Mouse (Mus musculus) cortical plate, adult 2 months (tissue): ENCODE results near the gene Slc16a2. TPM values are rescaled to one million over a fixed set of nuclear protein-coding genes. Genes with fewer than 3 reads are reported as not detected.
"Not testable (repeated sequence)": the region's sequence is repeated elsewhere in the genome, so short reads cannot be mapped to it uniquely, and the experiment has no call there.

Source experiments
- H3K27ac ChIP-seq: fragments of 200-500 bp; 2 replicates; pipeline ENCODE4 v1.5.1; 2012; ENCODE audit warnings: low read length, control low read depth, inconsistent platforms; ENCODE audit not compliant: insufficient read depth
- H3K4me1 ChIP-seq: fragments of 200-500 bp; 2 replicates; pipeline ENCODE4 v1.6.1; 2011; ENCODE audit warnings: low read length; ENCODE audit not compliant: control insufficient read depth, insufficient read depth
- H3K4me3 ChIP-seq: fragments of 200-500 bp; 2 replicates; pipeline ENCODE4 v1.5.1; 2011; ENCODE audit warnings: mild to moderate bottlenecking, low read length, control low read depth; ENCODE audit not compliant: insufficient read depth
- CTCF ChIP-seq: fragments of 200-500 bp; IDR thresholded peaks from 2 replicates; pipeline ENCODE4 v1.5.1; 2011; ENCODE audit warnings: mild to moderate bottlenecking, control low read depth, low read length; ENCODE audit not compliant: insufficient read depth; ENCODE audit errors: extremely low read depth
- POLR2A ChIP-seq: fragments of 200-500 bp; IDR thresholded peaks from 2 replicates; pipeline ENCODE4 v1.6.1; 2011; ENCODE audit warnings: mild to moderate bottlenecking, low read length, control low read depth; ENCODE audit not compliant: insufficient read depth; ENCODE audit errors: extremely low read depth
- polyA plus RNA-seq: library from polyadenylated mRNA; depleted of rRNA; stranded (reverse); fragments of >200 nt; gene quantifications from 2 replicates; pipeline ENCODE4 v1.2.3, GENCODE M21; 2012; rRNA removed

Slc16a2 gene
- polyA plus RNA-seq, 1 experiment: 27.5 TPM

DNA sequence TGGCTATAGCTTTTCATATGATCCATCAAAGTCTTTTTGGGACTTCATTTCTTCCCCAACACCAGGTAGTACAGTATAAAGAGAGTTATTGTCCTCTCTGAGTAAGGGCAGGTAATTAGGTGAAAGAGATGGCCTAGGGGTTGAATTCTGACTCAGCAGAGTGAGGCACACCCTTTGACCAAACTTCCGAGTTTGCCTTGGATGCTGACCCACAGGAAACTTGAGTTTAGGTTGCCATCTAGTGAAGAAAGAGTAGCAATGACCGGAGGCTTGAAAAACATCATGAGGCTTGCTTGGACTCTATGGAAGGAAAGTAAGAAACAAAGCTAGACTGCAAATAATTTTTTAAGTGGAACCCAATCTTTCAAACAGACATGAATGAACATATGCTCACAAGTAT is 147.1 kb downstream of the Slc16a2 start:
- TF ChIP-seq CTCF (peak; percentile 37; the same call in 1 of the 2 replicates), POLR2A (no peak)
- no peak overlapping the region for H3K4me3 ChIP-seq
- H3K27ac ChIP-seq: no peak overlapping the region
- H3K4me1 ChIP-seq: no peaks in the 10 kb centered on the region

GRCm38 (mm10) chrX:103673761-103674160 is 148.0 kb downstream of the Slc16a2 start:
- TF ChIP-seq CTCF: no peak
- TF ChIP-seq POLR2A: no peak
- Histone ChIP-seq H3K4me1 (no peaks in the 10 kb centered on the region), H3K4me3 (no peak overlapping the region), H3K27ac (no peak overlapping the region)

DNA sequence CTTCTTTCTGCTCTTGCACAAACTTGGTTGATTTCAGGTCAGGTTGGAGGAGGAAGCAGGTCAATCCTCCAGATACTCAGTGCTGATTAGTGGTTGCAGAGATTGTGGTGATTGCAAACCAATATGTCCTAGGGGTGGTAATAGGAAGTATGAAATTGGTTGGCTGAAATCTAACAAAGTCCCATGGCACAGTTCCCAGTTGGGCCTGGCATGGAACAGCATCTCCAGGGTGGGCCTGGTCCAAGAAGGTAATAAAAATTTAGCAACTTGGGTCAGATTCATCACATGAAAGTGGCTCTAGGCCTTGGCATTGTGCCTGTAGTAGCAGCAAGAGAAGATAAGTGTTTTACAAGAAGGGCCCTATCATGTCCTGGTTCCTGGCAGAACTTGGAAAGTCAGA is 151.5 kb downstream of the Slc16a2 start:
- TF ChIP-seq POLR2A (no peak), CTCF (no peak)
- no peak overlapping the region for H3K27ac ChIP-seq
- H3K4me3 ChIP-seq: no peak overlapping the region
- H3K4me1 ChIP-seq: no peaks in the 10 kb centered on the region

DNA sequence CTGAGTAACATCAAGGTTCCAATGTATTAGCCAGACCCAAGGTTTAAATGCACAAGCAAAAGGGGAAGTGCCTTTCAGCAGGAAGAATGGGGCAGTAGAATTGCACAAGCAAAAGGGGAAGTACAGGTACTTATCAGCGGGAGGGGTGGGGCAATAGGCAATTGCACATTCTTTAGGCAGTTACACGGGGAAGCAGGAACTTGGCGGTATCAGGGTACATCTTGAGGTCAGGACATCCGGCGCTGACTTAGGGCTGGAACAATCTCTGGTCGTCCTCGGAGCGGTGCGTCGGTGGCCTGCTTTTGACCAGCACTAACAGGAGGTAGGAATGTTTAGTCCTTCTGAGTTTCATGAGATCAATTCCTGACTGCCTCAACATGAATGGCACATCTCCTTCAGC is 157.3 kb downstream of the Slc16a2 start:
- H3K27ac ChIP-seq, H3K4me3 ChIP-seq, H3K4me1 ChIP-seq: not testable (repeated sequence)

- peaks cover 2% of the 10 kb centered on the region for H3K4me1 ChIP-seq
- TF ChIP-seq CTCF: no peak
- no peak overlapping the region for H3K27ac ChIP-seq
- no peak overlapping the region for H3K4me3 ChIP-seq
These were observed 162.8 kb downstream of the Slc16a2 start for GRCm38 (mm10) chrX:103658985-103659384.

- Histone ChIP-seq H3K27ac (no peak overlapping the region), H3K4me3 (no peak overlapping the region), H3K4me1 (no peaks in the 10 kb centered on the region)
- TF ChIP-seq POLR2A (no peak), CTCF (no peak)
These were observed 168.8 kb downstream of the Slc16a2 start for GRCm38 (mm10) chrX:103653021-103653420.

DNA sequence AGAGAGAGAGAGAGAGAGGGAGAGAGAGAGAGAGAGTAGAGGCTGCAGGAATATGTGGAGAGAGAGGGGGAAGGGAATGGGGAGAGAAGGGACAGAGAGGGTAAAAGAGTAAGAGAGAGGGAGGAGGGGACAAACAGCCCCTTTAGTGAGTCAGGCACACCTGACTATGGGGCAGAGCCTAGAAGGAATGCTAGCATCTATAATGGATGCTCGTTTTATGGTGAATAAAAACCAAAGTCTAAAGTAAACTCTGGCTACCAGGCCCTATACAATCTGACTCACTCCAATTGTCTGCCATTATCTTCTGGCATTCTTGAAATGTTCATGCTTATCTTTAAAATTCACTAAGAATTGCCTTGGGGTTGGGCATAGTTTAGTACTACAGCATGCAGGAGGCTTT is 169.7 kb downstream of the Slc16a2 start:
- Histone ChIP-seq H3K4me3 (no peak overlapping the region), H3K27ac (no peak overlapping the region), H3K4me1 (no peaks in the 10 kb centered on the region)
- TF ChIP-seq CTCF: no peak
- TF ChIP-seq POLR2A: no peak

Other genes with a start within 250 kb of the Slc16a2 start
- gene Zcchc13, start 191.4 kb downstream of the Slc16a2 start, polyA plus RNA-seq: 0.19 and 0.21 TPM in 2 replicates
- 17.0 and 17.3 TPM in 2 replicates for gene Rlim, start 159.3 kb upstream of the Slc16a2 start, polyA plus RNA-seq